Mouse (Mus musculus) midbrain, embryonic 12.5 days (tissue): ENCODE measurements around the gene Plekhj1. TPM values are rescaled to one million over a fixed set of nuclear protein-coding genes. Genes with fewer than 3 reads are reported as not detected.

Experiments
- ATAC-seq: fragments of 200-750 bp; cut with Nextera tagmentation; 2 replicates; pipeline ENCODE4 v1.8.0; 2017; ENCODE audit warnings: low read depth, moderate TSS enrichment, moderate library complexity; ENCODE audit not compliant: low FRiP score
- H3K27ac ChIP-seq: fragments of 300-500 bp; sonication (generic); replicated peaks from 2 replicates; pipeline ENCODE4 v1.5.1; 2016; ENCODE audit warnings: mild to moderate bottlenecking
- H3K27me3 ChIP-seq: fragments of 300-500 bp; sonication (generic); 2 replicates; pipeline ENCODE4 v1.6.1; 2016; ENCODE audit warnings: mild to moderate bottlenecking
- H3K36me3 ChIP-seq: fragments of 300-500 bp; sonication (generic); 2 replicates; pipeline ENCODE4 v1.6.1; 2016
- H3K4me1 ChIP-seq: fragments of 300-500 bp; sonication (generic); 2 replicates; pipeline ENCODE4 v1.6.1; 2016
- H3K4me2 ChIP-seq: fragments of 300-500 bp; sonication (generic); replicated peaks from 2 replicates; pipeline ENCODE4 v1.6.1; 2016; ENCODE audit warnings: mild to moderate bottlenecking, moderate library complexity
- H3K4me3 ChIP-seq: fragments of 300-500 bp; sonication (generic); 2 replicates; pipeline ENCODE4 v1.5.1; 2016; ENCODE audit warnings: mild to moderate bottlenecking
- H3K9ac ChIP-seq: fragments of 300-500 bp; sonication (generic); replicated peaks from 2 replicates; pipeline ENCODE4 v1.6.1; 2016; ENCODE audit warnings: mild to moderate bottlenecking, moderate library complexity
- H3K9me3 ChIP-seq: fragments of 300-500 bp; sonication (generic); 2 replicates; pipeline ENCODE4 v1.6.1; 2016; ENCODE audit warnings: mild to moderate bottlenecking
- WGBS: fragments of 180-500 bp; shearing (Covaris S2); methylation state at CpG from one replicate; pipeline ENCODE4 v1.1.7; 2016; 5-methylcytosine and 5-hydroxymethylcytosine counted together
- polyA plus RNA-seq: library from polyadenylated mRNA; unstranded; fragments of >200 nt; fragmentation: Nextera tagmentation; extraction: Ambion mirVana; gene quantifications from 2 replicates; pipeline ENCODE4 v1.2.1, GENCODE M21; 2016

Gene Plekhj1
- polyA plus RNA-seq, 1 experiment from 2014 or later = 148 TPM

- Histone ChIP-seq H3K4me3 (peak overlapping the region; percentile 88), H3K4me1 (peaks cover 29% of the 10 kb centered on the region), H3K36me3 (peaks cover 58% of the 10 kb centered on the region), H3K9me3 (no peaks in the 10 kb centered on the region), H3K27ac (peak overlapping the region; percentile 94), H3K27me3 (no peaks in the 10 kb centered on the region), H3K4me2 (peak overlapping the region; percentile 76), H3K9ac (peak overlapping the region; percentile 94)
- WGBS = 4% methylated on average over 58 of the region's 59 CpGs
- ATAC-seq = peak; percentile 67
These were observed 958 bp downstream of the Plekhj1 start for GRCm38 (mm10) chr10:80797186-80798149.

- H3K9me3 ChIP-seq = no peaks in the 10 kb centered on the region
- H3K4me1 ChIP-seq = peaks cover 29% of the 10 kb centered on the region
- WGBS = 90% methylated on average over 9 of the region's 9 CpGs
- peak overlapping the region; percentile 76 for H3K4me2 ChIP-seq
- no peak for ATAC-seq
- H3K9ac ChIP-seq = peak overlapping the region; percentile 94
- H3K27me3 ChIP-seq = no peaks in the 10 kb centered on the region
- H3K27ac ChIP-seq = no peak overlapping the region
- H3K36me3 ChIP-seq = peaks cover 58% of the 10 kb centered on the region
- peak overlapping the region; percentile 88 for H3K4me3 ChIP-seq
These were observed 2.0 kb downstream of the Plekhj1 start for GRCm38 (mm10) chr10:80796307-80796848.

- 89% methylated on average over 8 of the region's 8 CpGs for WGBS
- H3K4me1 ChIP-seq = peaks cover 20% of the 10 kb centered on the region
These were observed 3.7 kb downstream of the Plekhj1 start for GRCm38 (mm10) chr10:80794750-80795149.

GRCm38 (mm10) chr10:80793803-80794202, 4.6 kb downstream of the Plekhj1 start:
- Histone ChIP-seq H3K4me2 (no peak overlapping the region), H3K4me1 (peaks cover 13% of the 10 kb centered on the region), H3K4me3 (no peak overlapping the region), H3K36me3 (peaks cover 78% of the 10 kb centered on the region), H3K27me3 (no peaks in the 10 kb centered on the region), H3K27ac (no peak overlapping the region), H3K9me3 (no peaks in the 10 kb centered on the region), H3K9ac (no peak overlapping the region)
- WGBS = 88% methylated on average over 4 of the region's 4 CpGs
- ATAC-seq = no peak

More at GRCm38 (mm10) chr10:80794750-80795149, 3.7 kb downstream of the Plekhj1 start:
- Histone ChIP-seq H3K9ac (no peak overlapping the region), H3K36me3 (peaks cover 70% of the 10 kb centered on the region), H3K27me3 (no peaks in the 10 kb centered on the region), H3K4me2 (no peak overlapping the region), H3K4me3 (no peak overlapping the region), H3K9me3 (no peaks in the 10 kb centered on the region), H3K27ac (0 out of 2 replicates have a peak overlapping the region, but pooled peaks have one; percentile 21)
- no peak for ATAC-seq

- no peak overlapping the region for H3K4me2 ChIP-seq
- no peaks in the 10 kb centered on the region for H3K27me3 ChIP-seq
- 91% methylated on average over 13 of the region's 13 CpGs for WGBS
- H3K9me3 ChIP-seq = no peaks in the 10 kb centered on the region
- no peak for ATAC-seq
- H3K9ac ChIP-seq = no peak overlapping the region
- no peak overlapping the region for H3K27ac ChIP-seq
- H3K4me1 ChIP-seq = peaks cover 13% of the 10 kb centered on the region
- peaks cover 84% of the 10 kb centered on the region for H3K36me3 ChIP-seq
- no peak overlapping the region for H3K4me3 ChIP-seq
These were observed 5.2 kb downstream of the Plekhj1 start for GRCm38 (mm10) chr10:80793033-80793784.

- H3K27ac ChIP-seq = 0 out of 2 replicates have a peak overlapping the region, but pooled peaks have one; percentile 21
These were observed 6.0 kb downstream of the Plekhj1 start for GRCm38 (mm10) chr10:80792175-80793032.

GRCm38 (mm10) chr10:80791476-80792174, 6.8 kb downstream of the Plekhj1 start:
- ATAC-seq = no peak
- Histone ChIP-seq H3K4me2 (no peak overlapping the region), H3K4me3 (no peak overlapping the region), H3K9me3 (no peaks in the 10 kb centered on the region), H3K36me3 (peaks cover 98% of the 10 kb centered on the region), H3K27ac (0 out of 2 replicates have a peak overlapping the region, but pooled peaks have one; percentile 20), H3K4me1 (peaks cover 7% of the 10 kb centered on the region), H3K27me3 (no peaks in the 10 kb centered on the region), H3K9ac (no peak overlapping the region)
- 88% methylated on average over 30 of the region's 33 CpGs for WGBS

More at GRCm38 (mm10) chr10:80792175-80793032, 6.0 kb downstream of the Plekhj1 start:
- no peak overlapping the region for H3K9ac ChIP-seq
- WGBS = 75% methylated on average over 34 of the region's 41 CpGs
- H3K27me3 ChIP-seq = no peaks in the 10 kb centered on the region
- no peak overlapping the region for H3K4me3 ChIP-seq
- peaks cover 92% of the 10 kb centered on the region for H3K36me3 ChIP-seq
- no peaks in the 10 kb centered on the region for H3K9me3 ChIP-seq
- no peak for ATAC-seq
- H3K4me1 ChIP-seq = peaks cover 13% of the 10 kb centered on the region
- no peak overlapping the region for H3K4me2 ChIP-seq

GRCm38 (mm10) chr10:80790761-80791404, 7.5 kb downstream of the Plekhj1 start:
- H3K4me1 ChIP-seq = 0 out of 2 replicates have a peak, but pooled peaks cover 2% of the 10 kb centered on the region
- WGBS = 87% methylated on average over 19 of the region's 19 CpGs
- H3K27ac ChIP-seq = no peak overlapping the region
- no peak overlapping the region for H3K4me2 ChIP-seq
- no peaks in the 10 kb centered on the region for H3K9me3 ChIP-seq
- H3K27me3 ChIP-seq = no peaks in the 10 kb centered on the region
- no peak overlapping the region for H3K9ac ChIP-seq
- ATAC-seq = no peak
- no peak overlapping the region for H3K4me3 ChIP-seq
- H3K36me3 ChIP-seq = peaks cover 98% of the 10 kb centered on the region

GRCm38 (mm10) chr10:80787517-80787916, 10.9 kb downstream of the Plekhj1 start:
- Histone ChIP-seq H3K9ac (no peak overlapping the region), H3K4me3 (no peak overlapping the region), H3K4me2 (no peak overlapping the region), H3K27me3 (no peaks in the 10 kb centered on the region), H3K27ac (no peak overlapping the region), H3K4me1 (no peaks in the 10 kb centered on the region), H3K9me3 (no peaks in the 10 kb centered on the region), H3K36me3 (peaks cover 99% of the 10 kb centered on the region)
- no peak for ATAC-seq
- 89% methylated on average over 2 of the region's 2 CpGs for WGBS

- Histone ChIP-seq H3K4me1 (no peaks in the 10 kb centered on the region), H3K36me3 (peaks cover 99% of the 10 kb centered on the region), H3K27me3 (no peaks in the 10 kb centered on the region), H3K4me2 (no peak overlapping the region), H3K27ac (no peak overlapping the region), H3K4me3 (no peak overlapping the region), H3K9me3 (no peaks in the 10 kb centered on the region), H3K9ac (no peak overlapping the region)
- no peak for ATAC-seq
- WGBS = 92% methylated on average over 11 of the region's 11 CpGs
These were observed 12.5 kb downstream of the Plekhj1 start for GRCm38 (mm10) chr10:80785963-80786362.
